Mouse (Mus musculus) erythroblast, embryonic 14.5 days (primary cell): ENCODE data around the gene Cntn3.

ENCODE experiments used
- GATA1 ChIP-seq: IDR thresholded peaks from 2 replicates; pipeline ENCODE4 v1.6.1; 2012; ENCODE audit warnings: low read length, inconsistent platforms, mixed read lengths
- TAL1 ChIP-seq: IDR thresholded peaks from 3 replicates; pipeline ENCODE4 v1.6.1; 2012; ENCODE audit warnings: low read length, inconsistent platforms, mixed read lengths

DNA sequence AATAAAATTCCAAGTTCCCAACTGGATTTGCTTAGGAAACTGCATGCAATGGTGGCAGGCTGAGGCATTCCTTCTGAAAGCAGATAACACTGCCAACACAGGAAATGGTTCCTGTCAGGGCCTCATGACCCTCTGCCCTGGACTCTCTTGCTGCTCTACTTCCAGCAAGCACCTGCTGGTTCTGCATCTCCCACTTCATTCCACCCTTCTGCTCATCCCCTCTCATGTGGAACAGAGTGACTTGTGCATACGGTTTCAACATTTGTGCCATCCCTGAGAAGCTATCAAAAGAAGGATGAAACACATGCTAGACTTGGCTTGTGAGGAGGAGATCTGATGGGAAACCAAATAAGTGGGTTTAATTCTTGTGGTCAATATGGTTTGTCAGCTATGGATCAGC lies 145.4 kb downstream of the Cntn3 start:
- TF ChIP-seq TAL1 (no peak), GATA1 (no peak)
